Mouse (Mus musculus): ENCODE measurements around the gene Srrm2.

GRCm38 (mm10) chr17:23744651-23745050 lies 45.7 kb upstream of the Srrm2 start:
- TF ChIP-seq CTCF (IDR thresholded peaks at IDR 0.05; ENCODE audit: extremely low read depth, insufficient read depth, low read length) (no peak), POLR2A (IDR thresholded peaks at IDR 0.05; ENCODE audit: extremely low read depth, insufficient read depth, low read length) (no peak)
